Mouse (Mus musculus): ENCODE measurements around the gene Nsd1. TPM values are rescaled to one million over a fixed set of nuclear protein-coding genes. Genes with fewer than 3 reads are reported as not detected.

Gene Nsd1
- polyA plus RNA-seq, 1 experiment from 2014 or later = 15.5 TPM

GRCm38 (mm10) chr13:55213138-55213806 lies 3.7 kb downstream of the Nsd1 start:
- peak overlapping the region; percentile 99 for H3K4me2 ChIP-seq
- H3K36me3 ChIP-seq = peaks cover 44% of the 10 kb centered on the region
- ATAC-seq (ENCODE audit: low read depth) (no peak), DNase-seq (no peak)
- 54% methylated on average over 10 of the region's 10 CpGs for WGBS (ENCODE audit: insufficient replicate concordance)
- peaks cover 84% of the 10 kb centered on the region for H3K4me1 ChIP-seq (replicated peaks)
- H3K27me3 ChIP-seq = no peaks in the 10 kb centered on the region
- H3K9ac ChIP-seq = peak overlapping the region; percentile 97
- H3K27ac ChIP-seq = peak overlapping the region; percentile 95
- H3K9me3 ChIP-seq (replicated peaks) = no peaks in the 10 kb centered on the region
- peak overlapping the region; percentile 91 for H3K4me3 ChIP-seq (replicated peaks)

GRCm38 (mm10) chr13:55224364-55224763 lies 14.8 kb downstream of the Nsd1 start:
- no peaks in the 10 kb centered on the region for H3K27me3 ChIP-seq
- 90% methylated on average over 3 of the region's 3 CpGs for WGBS (ENCODE audit: insufficient replicate concordance)
- peaks cover 77% of the 10 kb centered on the region for H3K36me3 ChIP-seq
- DNase-seq = no peak
- no peaks in the 10 kb centered on the region for H3K4me1 ChIP-seq (replicated peaks)
- no peak overlapping the region for H3K4me2 ChIP-seq
- ATAC-seq (ENCODE audit: low read depth) = no peak
- H3K4me3 ChIP-seq (replicated peaks) = no peak overlapping the region
- no peaks in the 10 kb centered on the region for H3K9me3 ChIP-seq (replicated peaks)
- H3K27ac ChIP-seq = no peak overlapping the region
- no peak overlapping the region for H3K9ac ChIP-seq

- 88% methylated on average over 1 of the region's 1 CpGs for WGBS (ENCODE audit: insufficient replicate concordance)
- peaks cover 73% of the 10 kb centered on the region for H3K36me3 ChIP-seq
Measured at GRCm38 (mm10) chr13:55230701-55231100, 21.1 kb downstream of the Nsd1 start.

GRCm38 (mm10) chr13:55243205-55243604 lies 33.6 kb downstream of the Nsd1 start:
- Histone ChIP-seq H3K9me3 (replicated peaks) (no peaks in the 10 kb centered on the region), H3K4me1 (replicated peaks) (peaks cover 4% of the 10 kb centered on the region; the same call in 1 of the 2 replicates), H3K27me3 (no peaks in the 10 kb centered on the region), H3K9ac (no peak overlapping the region), H3K4me2 (no peak overlapping the region), H3K36me3 (peaks cover 89% of the 10 kb centered on the region), H3K27ac (no peak overlapping the region), H3K4me3 (replicated peaks) (no peak overlapping the region)
- DNase-seq = no peak
- WGBS (ENCODE audit: insufficient replicate concordance) = 90% methylated on average over 3 of the region's 3 CpGs
- no peak for ATAC-seq (ENCODE audit: low read depth)

More at GRCm38 (mm10) chr13:55230701-55231100, 21.1 kb downstream of the Nsd1 start:
- Histone ChIP-seq H3K4me2 (no peak overlapping the region), H3K9me3 (replicated peaks) (no peaks in the 10 kb centered on the region), H3K4me3 (replicated peaks) (no peak overlapping the region), H3K4me1 (replicated peaks) (no peaks in the 10 kb centered on the region), H3K27me3 (no peaks in the 10 kb centered on the region), H3K9ac (no peak overlapping the region), H3K27ac (no peak overlapping the region)
- ATAC-seq (ENCODE audit: low read depth) = no peak
- no peak for DNase-seq

- DNase-seq (no peak), ATAC-seq (ENCODE audit: low read depth) (no peak)
- Histone ChIP-seq H3K4me2 (no peak overlapping the region), H3K4me3 (replicated peaks) (no peak overlapping the region), H3K4me1 (replicated peaks) (peaks cover 14% of the 10 kb centered on the region), H3K9ac (no peak overlapping the region), H3K27ac (no peak overlapping the region), H3K9me3 (replicated peaks) (no peaks in the 10 kb centered on the region), H3K36me3 (peaks cover 69% of the 10 kb centered on the region), H3K27me3 (no peaks in the 10 kb centered on the region)
- WGBS (ENCODE audit: insufficient replicate concordance) = 85% methylated on average over 17 of the region's 17 CpGs
Measured at GRCm38 (mm10) chr13:55247293-55248030, 37.9 kb downstream of the Nsd1 start.

GRCm38 (mm10) chr13:55249246-55249645 lies 39.7 kb downstream of the Nsd1 start:
- Histone ChIP-seq H3K36me3 (peaks cover 66% of the 10 kb centered on the region), H3K4me3 (replicated peaks) (no peak overlapping the region), H3K27me3 (no peaks in the 10 kb centered on the region), H3K9ac (no peak overlapping the region), H3K4me2 (no peak overlapping the region), H3K27ac (no peak overlapping the region), H3K9me3 (replicated peaks) (no peaks in the 10 kb centered on the region), H3K4me1 (replicated peaks) (peaks cover 16% of the 10 kb centered on the region)
- ATAC-seq (ENCODE audit: low read depth) = peak; percentile 36; the same call in 1 of the 2 replicates
- WGBS (ENCODE audit: insufficient replicate concordance) = 37% methylated on average over 4 of the region's 4 CpGs
- DNase-seq = peak; percentile 15

- H3K27ac ChIP-seq = no peak overlapping the region
- ATAC-seq (ENCODE audit: low read depth) (no peak), DNase-seq (no peak)
- H3K36me3 ChIP-seq = peaks cover 41% of the 10 kb centered on the region
- no peak overlapping the region for H3K4me2 ChIP-seq
- H3K27me3 ChIP-seq = no peaks in the 10 kb centered on the region
- no peak overlapping the region for H3K9ac ChIP-seq
- H3K4me1 ChIP-seq (replicated peaks) = peaks cover 23% of the 10 kb centered on the region
- H3K4me3 ChIP-seq (replicated peaks) = no peak overlapping the region
- 84% methylated on average over 4 of the region's 4 CpGs for WGBS (ENCODE audit: insufficient replicate concordance)
- no peaks in the 10 kb centered on the region for H3K9me3 ChIP-seq (replicated peaks)
Measured at GRCm38 (mm10) chr13:55252820-55253219, 43.2 kb downstream of the Nsd1 start.

- no peak for DNase-seq
- peaks cover 31% of the 10 kb centered on the region for H3K36me3 ChIP-seq
- no peak overlapping the region for H3K27ac ChIP-seq
- H3K4me2 ChIP-seq = no peak overlapping the region
- H3K4me3 ChIP-seq (replicated peaks) = no peak overlapping the region
- no peak for ATAC-seq (ENCODE audit: low read depth)
- H3K4me1 ChIP-seq (replicated peaks) = peaks cover 12% of the 10 kb centered on the region; the same call in 1 of the 2 replicates
- 32% methylated on average over 3 of the region's 3 CpGs for WGBS (ENCODE audit: insufficient replicate concordance)
- no peaks in the 10 kb centered on the region for H3K9me3 ChIP-seq (replicated peaks)
- H3K9ac ChIP-seq = no peak overlapping the region
- no peaks in the 10 kb centered on the region for H3K27me3 ChIP-seq
Measured at GRCm38 (mm10) chr13:55255052-55255652, 45.6 kb downstream of the Nsd1 start.

GRCm38 (mm10) chr13:55258651-55259050 lies 49.1 kb downstream of the Nsd1 start:
- H3K4me3 ChIP-seq (replicated peaks) = no peak overlapping the region
- no peak overlapping the region for H3K4me2 ChIP-seq
- no peaks in the 10 kb centered on the region for H3K27me3 ChIP-seq
- no peaks in the 10 kb centered on the region for H3K9me3 ChIP-seq (replicated peaks)
- DNase-seq (no peak), ATAC-seq (ENCODE audit: low read depth) (no peak)
- 90% methylated on average over 3 of the region's 3 CpGs for WGBS (ENCODE audit: insufficient replicate concordance)
- H3K27ac ChIP-seq = no peak overlapping the region
- H3K36me3 ChIP-seq = peaks cover 41% of the 10 kb centered on the region
- H3K4me1 ChIP-seq (replicated peaks) = peaks cover 12% of the 10 kb centered on the region; the same call in 1 of the 2 replicates
- no peak overlapping the region for H3K9ac ChIP-seq

- H3K4me3 ChIP-seq (replicated peaks) = no peak overlapping the region
- ATAC-seq (ENCODE audit: low read depth) (no peak), DNase-seq (no peak)
- H3K27ac ChIP-seq = no peak overlapping the region
- peaks cover 45% of the 10 kb centered on the region for H3K36me3 ChIP-seq
- 91% methylated on average over 8 of the region's 8 CpGs for WGBS (ENCODE audit: insufficient replicate concordance)
- no peaks in the 10 kb centered on the region for H3K9me3 ChIP-seq (replicated peaks)
- H3K4me1 ChIP-seq (replicated peaks) = 0 out of 2 replicates have a peak, but pooled peaks cover under 1% of the 10 kb centered on the region
- no peaks in the 10 kb centered on the region for H3K27me3 ChIP-seq
- no peak overlapping the region for H3K4me2 ChIP-seq
- no peak overlapping the region for H3K9ac ChIP-seq
Measured at GRCm38 (mm10) chr13:55261521-55261920, 51.9 kb downstream of the Nsd1 start.

GRCm38 (mm10) chr13:55262096-55262495 lies 52.5 kb downstream of the Nsd1 start:
- H3K4me3 ChIP-seq (replicated peaks) = no peak overlapping the region
- no peaks in the 10 kb centered on the region for H3K4me1 ChIP-seq (replicated peaks)
- H3K4me2 ChIP-seq = no peak overlapping the region
- H3K9me3 ChIP-seq (replicated peaks) = no peaks in the 10 kb centered on the region
- peaks cover 44% of the 10 kb centered on the region for H3K36me3 ChIP-seq
- no peak overlapping the region for H3K9ac ChIP-seq
- no peak overlapping the region for H3K27ac ChIP-seq
- no peaks in the 10 kb centered on the region for H3K27me3 ChIP-seq
- no peak for DNase-seq
- ATAC-seq (ENCODE audit: low read depth) = no peak
